Mouse (Mus musculus) c-Kit-positive CD71-positive TER-119-positive erythroid progenitor cells, embryonic 14.5 days (primary cell): Measurements from ENCODE around the gene Prkra.

Experiments used
- DNase-seq: peaks from one replicate; pipeline ENCODE4 v3.0.0-alpha.2; 2013; ENCODE audit warnings: low spot score

Gene Prkra

DNA sequence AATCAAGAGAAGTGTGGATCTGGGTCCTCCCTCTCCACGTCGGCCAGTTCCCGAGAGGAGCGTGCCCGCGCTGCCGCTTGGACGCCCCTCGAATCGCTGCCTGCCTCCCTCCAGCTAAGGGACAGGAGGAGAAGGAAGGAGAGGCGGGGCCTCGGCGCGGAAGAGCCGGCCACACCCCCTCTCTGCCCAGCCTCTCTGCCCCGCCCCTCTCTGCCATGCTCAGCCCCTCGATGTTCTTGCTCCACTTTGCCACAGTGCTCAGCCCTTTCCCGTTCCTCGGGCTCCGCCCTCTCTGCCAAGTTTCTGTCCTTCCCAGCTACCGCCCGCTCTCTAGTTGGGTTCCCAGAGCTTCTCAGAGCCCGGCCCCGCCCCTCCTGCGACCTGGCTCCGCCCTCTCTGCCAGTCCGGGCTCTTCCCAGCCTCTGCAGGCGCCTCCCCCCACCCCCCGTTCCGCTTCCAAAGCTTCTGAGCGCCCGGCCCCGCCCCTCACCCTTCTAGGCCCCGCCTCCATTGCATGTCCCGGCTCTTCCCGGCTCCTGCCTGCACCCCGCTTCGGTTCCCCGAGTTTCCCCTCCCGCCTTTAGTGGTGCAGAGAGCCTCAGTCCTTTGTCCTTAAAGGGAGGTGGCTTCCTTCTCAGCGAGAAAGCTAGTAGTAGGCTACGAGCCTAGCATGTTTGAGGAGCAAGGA is at the start of gene Prkra, which contains the start of gene Pjvk:
Gene Prkra, minus strand, starts transcription at position 133 of the 688 bp plus-strand sequence.
Gene Pjvk, plus strand, starts transcription at position 594 of the 688 bp plus-strand sequence.
- DNase-seq: peak; percentile 93

DNA sequence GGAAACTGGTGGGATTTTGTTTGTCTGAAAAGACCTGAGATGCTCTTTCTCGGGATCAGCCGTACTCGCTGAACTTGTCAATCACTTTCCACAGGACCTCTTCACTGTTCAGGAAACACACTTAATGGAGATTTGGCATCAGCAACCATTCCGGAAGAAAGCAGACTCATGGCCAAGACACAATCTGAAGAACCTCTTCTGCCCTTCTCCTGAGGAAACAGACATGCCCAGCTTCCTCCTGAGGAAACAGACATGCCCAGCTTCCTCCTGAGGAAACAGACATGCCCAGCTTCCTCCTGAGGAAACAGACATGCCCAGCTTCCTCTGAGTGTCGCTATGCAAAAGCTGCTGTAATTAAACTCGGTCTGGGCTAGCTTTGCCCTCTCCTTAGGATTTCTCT is 47.5 kb upstream of the Prkra start:
- DNase-seq: no peak

- no peak for DNase-seq
These were observed 46.0 kb upstream of the Prkra start for GRCm38 (mm10) chr2:76693765-76694164.

DNA sequence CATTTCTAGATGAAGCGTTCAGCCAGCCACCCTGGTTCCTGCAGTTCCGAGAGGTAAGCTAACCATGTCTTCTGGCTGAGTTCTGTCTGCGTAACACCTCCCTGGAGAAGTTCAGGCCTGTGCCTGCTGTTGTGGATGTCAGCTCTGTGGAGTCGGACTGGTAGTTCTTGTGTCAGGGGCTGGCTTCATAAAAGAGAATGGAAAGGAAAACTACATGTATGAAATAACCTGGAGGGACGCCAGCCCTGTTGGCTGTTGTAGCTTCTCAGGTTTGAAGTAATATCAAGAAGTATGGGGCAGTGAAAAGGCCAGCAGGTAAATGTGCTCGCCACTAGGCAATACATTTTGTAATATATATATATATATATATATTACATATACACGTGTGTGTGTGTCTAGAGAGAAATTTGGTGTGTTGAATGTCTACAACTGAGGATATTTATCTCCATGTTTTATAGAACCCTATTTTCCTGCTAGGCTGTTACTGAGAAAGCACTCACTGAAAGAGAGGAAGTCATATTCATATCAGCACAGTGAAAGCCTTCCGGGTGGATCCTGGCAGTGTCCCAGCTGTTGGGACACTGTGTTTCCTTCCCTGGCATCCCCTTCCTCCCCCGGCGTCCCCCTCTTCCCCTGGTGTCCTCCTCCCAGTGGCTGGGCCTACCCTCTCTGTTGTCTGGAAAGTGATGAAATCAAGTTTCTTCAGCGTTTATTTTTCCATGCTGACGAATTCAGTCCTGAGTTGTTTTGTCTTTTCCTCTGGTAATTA is 42.8 kb upstream of the Prkra start:
- DNase-seq: no peak

GRCm38 (mm10) chr2:76688162-76688561 is 40.3 kb upstream of the Prkra start:
- DNase-seq: no peak

- DNase-seq: no peak
These were observed 39.8 kb upstream of the Prkra start for GRCm38 (mm10) chr2:76687608-76688007.

DNA sequence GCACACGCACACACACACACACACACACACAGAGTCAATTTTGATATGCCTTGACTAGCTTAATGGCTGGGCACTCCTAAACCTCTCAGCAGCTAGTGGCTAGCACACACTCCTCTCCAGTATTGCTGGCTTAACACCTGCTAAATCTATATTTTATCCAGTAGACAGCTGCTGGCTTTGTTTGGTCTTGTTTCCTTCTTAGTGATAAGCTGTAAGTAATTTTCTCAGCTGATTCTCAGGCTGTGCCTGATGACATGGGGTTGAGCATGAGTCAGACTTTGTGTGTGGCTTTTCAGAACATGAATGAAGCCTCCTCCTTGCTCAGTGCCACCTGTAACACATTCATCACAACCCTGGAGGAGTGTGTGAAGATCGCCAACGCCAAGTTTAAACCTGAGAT is 39.2 kb upstream of the Prkra start:
- no peak for DNase-seq

- DNase-seq: no peak
These were observed 34.5 kb upstream of the Prkra start for GRCm38 (mm10) chr2:76682301-76682700.

DNA sequence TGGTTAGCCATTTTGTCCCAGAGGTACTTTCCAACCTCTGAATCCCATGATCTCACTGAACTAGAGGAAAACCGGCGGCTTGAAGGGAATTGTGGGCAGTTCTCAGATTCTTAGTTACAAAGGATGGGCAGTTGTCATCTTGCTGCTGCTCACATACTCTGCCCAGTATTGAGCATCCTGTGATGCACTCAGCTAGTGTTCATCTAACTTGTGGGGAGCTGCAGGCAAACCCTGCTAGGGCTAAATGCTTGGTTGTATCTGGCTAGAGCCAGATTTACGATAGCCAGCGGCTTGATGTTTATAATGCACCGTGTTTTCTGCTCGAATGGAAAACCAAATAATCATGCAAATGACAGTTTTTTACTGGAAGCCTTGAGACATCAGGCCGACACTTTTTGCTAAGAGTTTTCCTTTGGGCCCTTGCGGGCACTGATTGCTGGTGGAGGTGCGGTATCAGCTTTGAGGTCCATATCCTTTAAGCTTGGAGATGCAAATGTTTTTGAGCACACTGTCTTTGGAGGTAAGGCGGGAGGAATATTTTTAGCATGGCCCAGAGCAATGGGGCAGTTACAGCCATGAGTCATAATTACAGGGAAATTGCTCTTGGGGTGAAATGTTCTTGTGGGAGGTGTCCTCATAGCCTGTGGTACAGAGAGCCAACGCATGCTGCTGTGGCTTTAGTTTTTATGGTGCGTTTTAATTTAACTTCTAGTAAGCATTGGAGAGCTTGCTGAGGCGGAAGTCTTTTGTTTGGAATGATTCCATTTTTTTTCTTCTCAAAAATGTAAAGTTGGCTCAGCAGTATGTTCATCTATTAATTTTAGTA is 28.8 kb upstream of the Prkra start:
- no peak for DNase-seq

DNA sequence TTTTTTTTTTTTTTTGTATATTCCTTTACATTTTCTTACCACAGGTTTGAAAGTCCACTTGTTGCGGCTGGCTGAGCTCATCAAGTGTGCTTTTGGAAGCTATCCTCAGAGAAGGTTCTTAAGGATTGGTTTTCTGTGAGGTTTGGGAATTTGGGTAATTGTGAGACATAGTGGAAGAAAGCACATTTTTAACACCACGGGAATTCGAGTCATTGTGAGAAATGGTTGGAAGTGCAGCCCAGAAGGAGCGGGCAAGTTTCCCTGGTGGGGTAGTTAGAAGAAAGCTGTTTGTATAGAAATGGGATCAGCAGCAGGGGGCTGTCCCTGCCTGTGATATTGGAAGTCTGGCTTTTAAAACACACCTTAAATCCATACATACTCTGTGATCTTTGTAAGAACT is 28.1 kb upstream of the Prkra start:
- no peak for DNase-seq

DNA sequence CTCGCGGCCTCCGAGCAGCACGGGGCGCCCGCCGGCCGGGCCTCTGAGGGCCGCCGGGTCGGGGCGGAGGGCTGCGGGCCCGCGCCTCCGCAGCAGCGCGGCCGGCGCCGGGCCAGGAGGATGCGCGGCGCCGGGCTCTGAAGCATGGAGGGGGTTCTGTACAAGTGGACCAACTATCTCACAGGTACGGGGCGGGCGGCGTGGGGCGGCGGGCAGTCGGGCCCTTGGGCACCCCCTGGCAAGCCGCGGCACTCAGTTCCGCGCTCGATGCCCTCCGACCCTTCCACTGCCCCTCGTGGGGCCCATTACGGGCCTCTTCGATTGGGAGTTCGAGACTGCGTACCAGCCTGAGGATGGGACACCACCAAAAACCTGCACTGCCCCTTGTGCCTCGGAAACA is 27.6 kb upstream of the Prkra start:
- DNase-seq: peak; percentile 23

- DNase-seq: peak; percentile 40
These were observed 27.1 kb upstream of the Prkra start, which contains the start of gene Plekha3 for GRCm38 (mm10) chr2:76674725-76675427. Gene Plekha3, plus strand, starts transcription at chr2:76675281.

DNA sequence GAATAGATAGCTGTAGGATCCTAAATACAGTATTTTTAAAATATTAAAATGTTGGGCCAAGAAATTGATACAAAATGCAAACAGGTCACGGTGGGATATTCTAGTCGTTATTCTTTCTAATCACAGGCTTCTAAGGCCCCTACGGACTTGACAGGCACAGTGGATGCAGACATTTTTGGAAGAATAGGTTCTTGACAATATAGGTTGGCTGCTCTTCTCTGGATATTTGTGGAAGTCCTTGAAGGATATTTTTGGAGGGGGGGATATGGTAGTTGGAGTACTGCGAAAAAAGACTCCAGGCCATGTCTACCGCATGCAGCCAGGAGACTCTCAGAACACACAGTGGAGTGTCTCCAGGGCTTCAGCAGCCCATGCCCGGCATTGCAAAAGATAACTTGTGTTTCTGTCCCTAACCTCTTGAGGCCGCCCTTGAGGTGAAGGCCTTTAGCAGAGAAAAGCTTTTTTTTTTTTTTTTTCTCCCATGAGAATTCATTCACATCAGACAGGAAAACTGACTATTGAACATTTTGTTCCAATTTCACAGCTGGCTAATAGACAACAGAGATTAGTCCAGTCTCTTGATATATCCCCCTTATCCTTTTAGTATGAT is 25.8 kb upstream of the Prkra start:
- peak; percentile 63 for DNase-seq

DNA sequence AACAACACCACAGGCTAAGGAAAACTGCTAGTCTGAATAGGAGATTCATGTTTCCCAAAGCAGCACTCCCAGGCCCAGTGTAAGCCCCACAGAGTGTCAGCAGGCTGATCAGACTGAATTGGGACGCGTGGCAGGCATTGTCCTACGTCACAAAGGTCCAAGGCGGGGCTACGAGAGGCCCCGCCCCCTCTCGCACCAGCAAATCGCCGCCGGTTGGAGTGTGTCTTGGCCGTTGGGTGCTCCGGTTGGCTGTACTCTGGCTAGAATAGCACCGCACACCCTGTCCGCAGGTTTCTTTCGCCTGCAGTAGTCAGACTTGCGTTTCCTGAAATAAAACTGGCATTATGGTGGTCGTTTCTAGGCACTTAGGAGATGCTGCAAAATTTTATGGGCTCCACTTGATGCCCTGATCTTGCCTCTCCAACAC is 25.2 kb upstream of the Prkra start, which contains the start of gene Fkbp7:
Gene Fkbp7, minus strand, starts transcription at position 151 of the 427 bp plus-strand sequence.
- DNase-seq: peak; percentile 91

- peak; percentile 10 for DNase-seq
These were observed 24.4 kb upstream of the Prkra start for GRCm38 (mm10) chr2:76672134-76672745.

DNA sequence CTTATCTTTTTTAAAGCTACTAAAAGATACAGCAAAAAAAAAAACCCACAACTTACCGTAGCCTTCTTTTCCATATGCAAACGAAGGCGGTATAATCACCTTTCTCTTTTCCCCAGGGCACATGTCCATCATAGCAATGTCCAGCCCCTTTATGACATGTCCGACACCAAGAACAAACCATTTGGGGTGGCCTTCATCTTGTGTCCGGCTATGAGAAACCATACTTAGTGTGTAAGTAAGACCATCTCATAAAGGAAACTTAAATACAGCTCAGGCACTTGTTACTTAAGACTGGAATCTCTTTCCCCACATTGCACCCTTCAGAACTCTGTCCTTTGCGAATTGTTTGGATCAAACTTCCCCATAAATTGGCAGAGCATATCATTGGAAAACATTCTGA is 23.8 kb upstream of the Prkra start:
- no peak for DNase-seq

DNA sequence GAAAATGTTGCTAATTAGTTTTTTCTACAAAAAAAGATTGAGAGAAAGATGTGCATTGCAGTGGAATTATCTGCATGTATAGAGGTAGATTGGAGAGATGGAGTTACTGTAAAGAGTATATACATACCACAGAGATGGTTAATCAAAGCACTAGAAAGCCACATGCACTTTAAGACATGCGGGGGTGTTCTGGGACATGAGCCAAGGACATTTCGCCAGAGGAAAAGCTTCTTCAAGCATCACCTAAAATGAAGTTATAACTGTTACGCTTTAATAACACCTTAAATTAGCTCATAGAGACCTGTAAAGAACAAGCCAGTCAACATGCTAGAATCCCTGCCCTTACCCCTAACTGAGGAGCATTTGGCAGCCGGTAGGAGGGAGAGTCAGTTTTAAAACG is 19.4 kb upstream of the Prkra start:
- no peak for DNase-seq

DNA sequence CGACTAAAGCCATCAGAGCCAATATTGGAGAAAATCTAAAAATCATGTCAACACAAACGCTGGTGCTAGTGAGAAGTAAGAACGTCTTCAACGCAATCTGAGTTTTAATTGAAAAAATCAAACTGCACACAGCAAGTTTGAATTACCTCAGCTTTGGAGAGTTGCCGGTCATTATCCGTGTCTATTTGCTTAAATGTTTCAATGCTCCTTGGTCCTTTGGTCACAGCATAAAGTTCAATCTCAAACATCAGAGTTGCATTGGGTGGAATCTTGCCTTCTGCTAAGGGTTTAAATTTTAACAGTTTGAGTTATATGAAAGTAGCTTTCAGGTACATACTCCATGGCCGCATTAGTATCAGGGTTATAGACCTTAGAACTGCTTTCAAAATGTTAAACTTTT is 17.7 kb upstream of the Prkra start:
- no peak for DNase-seq

- no peak for DNase-seq
These were observed 11.6 kb upstream of the Prkra start for GRCm38 (mm10) chr2:76659419-76659818.

DNA sequence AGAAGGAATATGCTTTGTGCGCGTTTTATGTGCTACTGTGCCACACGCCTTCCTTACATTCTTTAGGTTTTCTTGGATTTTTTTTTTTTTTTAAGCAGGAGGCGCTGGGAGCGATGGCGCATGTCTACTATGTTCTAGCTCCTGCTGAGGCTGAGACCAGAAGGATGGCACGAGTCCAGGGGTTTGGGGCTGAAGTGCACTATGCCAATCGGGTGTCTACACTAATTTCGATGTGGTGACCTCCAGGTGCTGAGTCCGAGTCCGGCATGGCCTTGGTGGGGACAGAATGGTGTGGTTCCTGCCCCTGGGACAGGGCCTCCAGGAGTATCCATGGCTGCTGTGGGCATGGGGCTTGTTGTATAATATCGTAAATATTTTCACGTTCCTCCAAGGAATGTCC is 10.7 kb upstream of the Prkra start:
- no peak for DNase-seq

- no peak for DNase-seq
These were observed 8.2 kb upstream of the Prkra start for GRCm38 (mm10) chr2:76655982-76656381.
